Mouse (Mus musculus) regulatory T cell (primary cell): ENCODE data around the gene Scml4.

ENCODE experiments used
- in situ Hi-C: fragments of 300-600 bp; cut with MboI, MseI; formaldehyde crosslinking; loops from one replicate; pipeline ENCODE4 v1.15.1; 2025; ENCODE audit warnings: high pct_unique_total_duplicates

The Scml4 gene

GRCm38 (mm10) chr10:42860159-42860911 is at the start of gene Scml4:
Gene Scml4 (plus strand): TSS chr10:42860370.
- in situ Hi-C loops, result no loop called here

- in situ Hi-C loops, result no loop called here
Observed at GRCm38 (mm10) chr10:42825923-42826322, 34.2 kb upstream of the Scml4 start.

GRCm38 (mm10) chr10:42827155-42827554 is 33.0 kb upstream of the Scml4 start:
- in situ Hi-C loops, result no loop called here

- in situ Hi-C loops, result no loop called here
Observed at GRCm38 (mm10) chr10:42830007-42830406, 30.2 kb upstream of the Scml4 start.

GRCm38 (mm10) chr10:42830409-42830808 is 29.8 kb upstream of the Scml4 start:
- in situ Hi-C loops, result no loop called here

GRCm38 (mm10) chr10:42832677-42833076 is 27.5 kb upstream of the Scml4 start:
- in situ Hi-C loops, result no loop called here

- in situ Hi-C loops, result no loop called here
Observed at GRCm38 (mm10) chr10:42833871-42834727, 26.1 kb upstream of the Scml4 start.

GRCm38 (mm10) chr10:42838106-42838505 is 22.1 kb upstream of the Scml4 start:
- in situ Hi-C loops, result no loop called here

GRCm38 (mm10) chr10:42838736-42839135 is 21.4 kb upstream of the Scml4 start:
- in situ Hi-C loops, result no loop called here

- in situ Hi-C loops, result loop anchor here (5.0 kb wide), 1 partner anchor 97 kb away; no protein-coding TSS in a partner anchor
Observed at GRCm38 (mm10) chr10:42840036-42840435, 20.1 kb upstream of the Scml4 start.

- in situ Hi-C loops, result loop anchor here (5.0 kb wide), 1 partner anchor 96 kb away; no protein-coding TSS in a partner anchor
Observed at GRCm38 (mm10) chr10:42841531-42842195, 18.5 kb upstream of the Scml4 start.

- in situ Hi-C loops, result loop anchor here (5.0 kb wide), 1 partner anchor 95 kb away; no protein-coding TSS in a partner anchor
Observed at GRCm38 (mm10) chr10:42842358-42842757, 17.8 kb upstream of the Scml4 start.

GRCm38 (mm10) chr10:42843416-42843815 is 16.8 kb upstream of the Scml4 start:
- in situ Hi-C loops, result loop anchor here (5.0 kb wide), 1 partner anchor 94 kb away; no protein-coding TSS in a partner anchor

- in situ Hi-C loops, result no loop called here
Observed at GRCm38 (mm10) chr10:42845480-42845879, 14.7 kb upstream of the Scml4 start.

GRCm38 (mm10) chr10:42848179-42849080 is 11.7 kb upstream of the Scml4 start:
- in situ Hi-C loops, result no loop called here

- in situ Hi-C loops, result no loop called here
Observed at GRCm38 (mm10) chr10:42849081-42849400, 11.1 kb upstream of the Scml4 start.

- in situ Hi-C loops, result loop anchor here (5.0 kb wide), 1 partner anchor 42 kb away; no protein-coding TSS in a partner anchor
Observed at GRCm38 (mm10) chr10:42854838-42855237, 5.3 kb upstream of the Scml4 start.

- in situ Hi-C loops, result loop anchor here (5.0 kb wide), 1 partner anchor 42 kb away; no protein-coding TSS in a partner anchor
Observed at GRCm38 (mm10) chr10:42855250-42855649, 4.9 kb upstream of the Scml4 start.

GRCm38 (mm10) chr10:42856574-42856973 is 3.6 kb upstream of the Scml4 start:
- in situ Hi-C loops, result loop anchor here (5.0 kb wide), 1 partner anchor 41 kb away; no protein-coding TSS in a partner anchor

- in situ Hi-C loops, result loop anchor here (5.0 kb wide), 1 partner anchor 40 kb away; no protein-coding TSS in a partner anchor
Observed at GRCm38 (mm10) chr10:42857021-42857420, 3.1 kb upstream of the Scml4 start.

- in situ Hi-C loops, result loop anchor here (5.0 kb wide), 1 partner anchor 38 kb away; no protein-coding TSS in a partner anchor
Observed at GRCm38 (mm10) chr10:42859781-42860158, 400 bp upstream of the Scml4 start.
